Mouse (Mus musculus) spleen, adult 2 months (tissue): ENCODE results near the gene Cenpn. TPM values are rescaled to one million over a fixed set of nuclear protein-coding genes. Genes with fewer than 3 reads are reported as not detected.

ENCODE experiments used
- DNase-seq, 2 experiments: peaks; one replicate each; pipeline versions ENCODE4 v3.0.0 to v3.0.0-alpha.2; 2012 to 2021; ENCODE audit warnings: low spot score in 2 of 2, low read depth in 1 of 2
- H3K27ac ChIP-seq: fragments of 200-500 bp; 2 replicates; pipeline ENCODE4 v1.5.1; 2012; ENCODE audit warnings: low read length, inconsistent platforms; ENCODE audit not compliant: insufficient read depth
- H3K27me3 ChIP-seq: fragments of 200-500 bp; 2 replicates; pipeline ENCODE4 v1.6.1; 2012; ENCODE audit warnings: mild to moderate bottlenecking, moderate library complexity, low read length, inconsistent platforms; ENCODE audit not compliant: control insufficient read depth, insufficient read depth
- H3K36me3 ChIP-seq: fragments of 200-500 bp; 2 replicates; pipeline ENCODE4 v1.6.1; 2012; ENCODE audit warnings: mild to moderate bottlenecking, low read length, inconsistent platforms; ENCODE audit not compliant: control insufficient read depth, insufficient read depth
- H3K4me1 ChIP-seq: fragments of 200-500 bp; 2 replicates; pipeline ENCODE4 v1.6.1; 2011; ENCODE audit warnings: inconsistent platforms; ENCODE audit not compliant: control insufficient read depth, insufficient read depth, insufficient read length
- H3K4me3 ChIP-seq: fragments of 200-500 bp; 2 replicates; pipeline ENCODE4 v1.5.1; 2011; ENCODE audit warnings: mild to moderate bottlenecking, inconsistent platforms; ENCODE audit not compliant: insufficient read depth, insufficient read length; ENCODE audit errors: extremely low read depth
- CTCF ChIP-seq: fragments of 200-500 bp; IDR thresholded peaks from 2 replicates; pipeline ENCODE4 v1.5.1; 2011; ENCODE audit warnings: mild to moderate bottlenecking, inconsistent platforms; ENCODE audit not compliant: insufficient read depth, insufficient read length, insufficient replicate concordance; ENCODE audit errors: extremely low read depth
- POLR2A ChIP-seq: fragments of 200-500 bp; IDR thresholded peaks from 2 replicates; pipeline ENCODE4 v1.6.1; 2011; ENCODE audit warnings: low read depth, low read length, inconsistent platforms
- WGBS: fragments of 180-500 bp; shearing (Covaris S2); methylation state at CpG from one replicate; pipeline ENCODE4 v1.1.7; 2018; 5-methylcytosine and 5-hydroxymethylcytosine counted together
- polyA plus RNA-seq: library from polyadenylated mRNA; depleted of rRNA; stranded (reverse); fragments of >200 nt; gene quantifications from 2 replicates; pipeline ENCODE4 v1.2.3, GENCODE M21; 2012; rRNA removed

Gene Cenpn
- polyA plus RNA-seq, 1 experiment: 2.2 TPM

- no peak for DNase-seq
- WGBS: 88% methylated on average over 6 of the region's 6 CpGs
- Histone ChIP-seq H3K4me3 (no peak overlapping the region), H3K4me1 (no peaks in the 10 kb centered on the region), H3K36me3 (no peaks in the 10 kb centered on the region), H3K27me3 (no peaks in the 10 kb centered on the region), H3K27ac (no peak overlapping the region)
- TF ChIP-seq POLR2A (no peak), CTCF (no peak)
These were observed 48.0 kb downstream of the Cenpn start for GRCm38 (mm10) chr8:116969531-116969930.

- no peaks in the 10 kb centered on the region for H3K36me3 ChIP-seq
- 33% methylated on average over 5 of the region's 5 CpGs for WGBS
- H3K4me3 ChIP-seq: no peak overlapping the region
- no peaks in the 10 kb centered on the region for H3K27me3 ChIP-seq
- peaks cover 7% of the 10 kb centered on the region; the same call in 1 of the 2 replicates for H3K4me1 ChIP-seq
- no peak for DNase-seq
- no peak overlapping the region for H3K27ac ChIP-seq
- TF ChIP-seq CTCF: no peak
- TF ChIP-seq POLR2A: no peak
These were observed 53.5 kb downstream of the Cenpn start for GRCm38 (mm10) chr8:116975066-116975465.

- 73% methylated on average over 5 of the region's 5 CpGs for WGBS
- DNase-seq: no peak
- H3K4me3 ChIP-seq: no peak overlapping the region
These were observed 54.1 kb downstream of the Cenpn start for GRCm38 (mm10) chr8:116975606-116976005.

GRCm38 (mm10) chr8:116978052-116978451 lies 56.5 kb downstream of the Cenpn start:
- Histone ChIP-seq H3K4me1 (peaks cover 8% of the 10 kb centered on the region; the same call in 1 of the 2 replicates), H3K4me3 (peak overlapping the region; percentile 81; the same call in 1 of the 2 replicates), H3K27ac (no peak overlapping the region), H3K27me3 (no peaks in the 10 kb centered on the region), H3K36me3 (no peaks in the 10 kb centered on the region)
- no peak for TF ChIP-seq POLR2A
- no peak for TF ChIP-seq CTCF
- DNase-seq: no peak
- 31% methylated on average over 8 of the region's 8 CpGs for WGBS

More at GRCm38 (mm10) chr8:116975606-116976005, 54.1 kb downstream of the Cenpn start:
- Histone ChIP-seq H3K36me3 (no peaks in the 10 kb centered on the region), H3K4me1 (peaks cover 8% of the 10 kb centered on the region; the same call in 1 of the 2 replicates), H3K27me3 (no peaks in the 10 kb centered on the region), H3K27ac (no peak overlapping the region)
- no peak for TF ChIP-seq POLR2A
- TF ChIP-seq CTCF: no peak

GRCm38 (mm10) chr8:116978631-116979256 lies 57.2 kb downstream of the Cenpn start, which contains the start of gene 1700030J22Rik:
TSS of gene 1700030J22Rik (minus strand) at chr8:116978959.
- peak; percentile 96 to 98 for DNase-seq
- peak; percentile 10; the same call in 1 of the 2 replicates for TF ChIP-seq CTCF
- no peak for TF ChIP-seq POLR2A
- H3K36me3 ChIP-seq: no peaks in the 10 kb centered on the region; the same call in 1 of the 2 replicates
- peak within 1 kb of the TSS; percentile 81 for H3K4me3 ChIP-seq
- WGBS: under 1% methylated on average over 46 of the region's 46 CpGs
- H3K27ac ChIP-seq: no peak within 1 kb of the TSS; the same call in 1 of the 2 replicates
- H3K4me1 ChIP-seq: peaks cover 8% of the 10 kb centered on the region; the same call in 1 of the 2 replicates
- no peaks in the 10 kb centered on the region for H3K27me3 ChIP-seq

- H3K36me3 ChIP-seq: no peaks in the 10 kb centered on the region; the same call in 1 of the 2 replicates
- DNase-seq: peak; percentile 50 to 54
These were observed 58.6 kb downstream of the Cenpn start for GRCm38 (mm10) chr8:116980117-116980516.

GRCm38 (mm10) chr8:116989842-116990241 lies 68.3 kb downstream of the Cenpn start:
- no peaks in the 10 kb centered on the region for H3K27me3 ChIP-seq
- no peaks in the 10 kb centered on the region for H3K36me3 ChIP-seq
- H3K4me1 ChIP-seq: peaks cover 5% of the 10 kb centered on the region
- DNase-seq: no peak
- no peak overlapping the region for H3K4me3 ChIP-seq
- 97% methylated on average over 3 of the region's 3 CpGs for WGBS
- no peak overlapping the region for H3K27ac ChIP-seq
- TF ChIP-seq POLR2A (no peak), CTCF (no peak)

More at GRCm38 (mm10) chr8:116980117-116980516, 58.6 kb downstream of the Cenpn start:
- TF ChIP-seq POLR2A (no peak), CTCF (peak; percentile 20; the same call in 1 of the 2 replicates)
- WGBS: 16% methylated on average over 4 of the region's 4 CpGs
- Histone ChIP-seq H3K27me3 (no peaks in the 10 kb centered on the region), H3K4me1 (peaks cover 8% of the 10 kb centered on the region; the same call in 1 of the 2 replicates), H3K27ac (no peak overlapping the region), H3K4me3 (no peak overlapping the region)

Other genes with a start within 250 kb of the Cenpn start
- gene Cdyl2, start 188.7 kb upstream of the Cenpn start, polyA plus RNA-seq: 4.6 and 5.2 TPM in 2 replicates
- gene Cmc2, start 275 bp upstream of the Cenpn start, polyA plus RNA-seq: 3.4 TPM in 2 replicates
- 10.2 and 13.0 TPM in 2 replicates for gene Atmin, start 21.7 kb downstream of the Cenpn start, polyA plus RNA-seq
- 0.05 and 0.18 TPM in 2 replicates for gene 1700030J22Rik, start 57.2 kb downstream of the Cenpn start, polyA plus RNA-seq
- gene Gcsh, start 71.8 kb downstream of the Cenpn start, polyA plus RNA-seq: 4.0 and 5.5 TPM in 2 replicates
- 0.09 and 0.29 TPM in 2 replicates for gene Pkd1l2, start 160.7 kb downstream of the Cenpn start, polyA plus RNA-seq
- 0.05 and 0.07 TPM in 2 replicates for gene Bco1, start 174.1 kb downstream of the Cenpn start, polyA plus RNA-seq
- 2.9 and 3.4 TPM in 2 replicates for gene Gan, start 236.4 kb downstream of the Cenpn start, polyA plus RNA-seq